Mouse (Mus musculus): ENCODE measurements around the gene Eef2k. TPM values are rescaled to one million over a fixed set of nuclear protein-coding genes. Genes with fewer than 3 reads are reported as not detected.
"Not testable (repeated sequence)": the region's sequence is repeated elsewhere in the genome, so short reads cannot be mapped to it uniquely, and the experiment has no call there.

Gene Eef2k
- polyA plus RNA-seq, 2 experiments: 13.4 to 30.2 TPM

DNA sequence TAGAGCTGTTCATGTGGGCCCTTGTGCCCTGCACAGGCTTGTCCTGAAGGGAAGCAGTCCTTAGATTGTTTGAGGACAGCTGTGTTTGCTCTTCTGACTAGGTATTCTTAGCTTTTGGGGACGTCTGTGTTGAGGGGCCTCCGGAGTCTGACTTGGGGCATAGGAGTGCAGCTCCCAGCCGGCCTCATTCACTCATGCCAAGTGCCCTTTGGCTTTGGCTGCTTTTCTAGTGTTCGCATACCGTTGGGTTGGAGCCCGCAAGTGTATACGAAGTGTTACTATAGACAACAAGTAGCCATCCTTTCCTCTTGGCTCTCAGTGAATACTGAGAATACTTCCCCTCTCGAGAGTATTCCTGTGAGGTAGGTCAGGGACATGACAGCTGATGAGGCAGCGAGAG, 95.6 kb downstream of the Eef2k start:
- Histone ChIP-seq H3K4me3 (ENCODE audit: insufficient read depth in 1 of 2, low read depth in 2 of 2, low read length in 2 of 2) (no peak overlapping the region), H3K27ac (no peak overlapping the region), H3K4me1 (replicated peaks; ENCODE audit: control insufficient read depth in 2 of 2, insufficient read depth in 2 of 2, low read length in 1 of 2) (peaks cover 2 to 6% of the 10 kb centered on the region in 2 experiments; a peak in 1 of 4 replicates), H3K4me2 (ENCODE audit: low read depth) (no peak overlapping the region), H3K9ac (replicated peaks) (no peak overlapping the region), H3K36me3 (replicated peaks; ENCODE audit: control insufficient read depth, insufficient read depth, low read depth) (peaks cover 58% of the 10 kb centered on the region), H3K9me3 (ENCODE audit: control insufficient read depth, low read length) (no peaks in the 10 kb centered on the region), H3K27me3 (ENCODE audit: control insufficient read depth, insufficient read depth, low read length) (no peaks in the 10 kb centered on the region)
- ATAC-seq (ENCODE audit: insufficient read depth): no peak
- WGBS (ENCODE audit: insufficient replicate concordance): 85% methylated on average over 9 of the region's 9 CpGs
- no peak for DNase-seq (ENCODE audit: low read depth in 3 of 3, low spot score in 3 of 3)
- TF ChIP-seq CTCF (IDR thresholded peaks at IDR 0.05; ENCODE audit: low read depth): no peak

DNA sequence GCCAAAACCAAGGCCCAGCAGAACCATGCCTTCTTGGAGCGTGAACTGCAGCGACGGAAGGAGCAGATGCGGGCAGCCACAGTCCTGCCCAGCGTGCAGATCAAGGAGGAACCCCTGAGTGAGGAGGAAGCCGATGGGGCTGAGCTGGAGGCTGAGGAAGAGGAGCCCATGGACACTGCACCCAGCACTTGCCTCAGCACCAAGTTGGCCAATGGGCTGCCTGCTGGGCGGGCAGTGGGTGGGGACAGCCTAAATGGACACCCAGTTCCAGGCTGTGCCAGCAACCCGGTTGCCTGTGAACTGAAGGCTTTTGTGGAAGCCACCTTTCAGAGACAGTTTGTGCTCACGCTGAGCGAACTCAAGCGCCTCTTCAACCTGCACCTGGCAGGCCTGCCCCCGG, 97.7 kb downstream of the Eef2k start:
- no peak overlapping the region for H3K9ac ChIP-seq (replicated peaks)
- no peak overlapping the region for H3K4me3 ChIP-seq (ENCODE audit: insufficient read depth in 1 of 2, low read depth in 2 of 2, low read length in 2 of 2)
- no peak overlapping the region for H3K4me2 ChIP-seq (ENCODE audit: low read depth)
- ATAC-seq (ENCODE audit: insufficient read depth) (no peak), DNase-seq (ENCODE audit: low read depth in 3 of 3, low spot score in 3 of 3) (no peak)
- H3K27ac ChIP-seq: no peak overlapping the region
- H3K9me3 ChIP-seq (ENCODE audit: control insufficient read depth, low read length): no peaks in the 10 kb centered on the region
- TF ChIP-seq EP300 (IDR thresholded peaks at IDR 0.05; ENCODE audit: low read depth) (no peak), CTCF (IDR thresholded peaks at IDR 0.05; ENCODE audit: low read depth) (no peak)
- H3K4me1 ChIP-seq (replicated peaks; ENCODE audit: control insufficient read depth in 2 of 2, insufficient read depth in 2 of 2, low read length in 1 of 2): no peaks in the 10 kb centered on the region
- WGBS (ENCODE audit: insufficient replicate concordance): 90% methylated on average over 12 of the region's 12 CpGs
- H3K36me3 ChIP-seq (replicated peaks; ENCODE audit: control insufficient read depth, insufficient read depth, low read depth): peaks cover 65% of the 10 kb centered on the region
- H3K27me3 ChIP-seq (ENCODE audit: control insufficient read depth, insufficient read depth, low read length): no peaks in the 10 kb centered on the region

DNA sequence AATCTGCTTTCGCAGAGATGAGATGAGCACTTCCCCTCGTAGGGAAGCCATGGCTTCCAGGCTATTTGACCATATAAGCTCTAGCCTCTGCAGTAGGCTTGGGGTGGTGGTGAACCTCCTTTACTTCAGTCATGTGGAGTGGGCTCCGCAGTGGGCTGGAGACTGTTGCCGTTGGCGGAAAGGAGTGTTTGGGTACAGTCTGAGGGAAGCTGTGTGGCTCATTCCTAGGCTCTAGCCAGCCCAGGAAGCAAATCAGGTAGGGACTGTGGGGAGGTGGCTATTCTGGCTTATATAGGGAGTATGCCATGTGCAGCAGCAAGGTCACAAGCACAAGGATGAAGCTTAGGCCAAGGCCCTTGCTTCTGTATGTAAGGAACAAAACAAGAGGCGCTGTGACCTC, 98.6 kb downstream of the Eef2k start:
- Histone ChIP-seq H3K36me3 (replicated peaks; ENCODE audit: control insufficient read depth, insufficient read depth, low read depth) (peaks cover 63% of the 10 kb centered on the region), H3K9me3 (ENCODE audit: control insufficient read depth, low read length) (no peaks in the 10 kb centered on the region), H3K9ac (replicated peaks) (no peak overlapping the region), H3K27ac (no peak overlapping the region), H3K4me3 (ENCODE audit: insufficient read depth in 1 of 2, low read depth in 2 of 2, low read length in 2 of 2) (no peak overlapping the region), H3K4me1 (replicated peaks; ENCODE audit: control insufficient read depth in 2 of 2, insufficient read depth in 2 of 2, low read length in 1 of 2) (no peaks in the 10 kb centered on the region), H3K4me2 (ENCODE audit: low read depth) (no peak overlapping the region), H3K27me3 (ENCODE audit: control insufficient read depth, insufficient read depth, low read length) (no peaks in the 10 kb centered on the region)
- 84% methylated on average over 6 of the region's 6 CpGs for WGBS (ENCODE audit: insufficient replicate concordance)
- ATAC-seq (ENCODE audit: insufficient read depth) (no peak), DNase-seq (ENCODE audit: low read depth in 3 of 3, low spot score in 3 of 3) (no peak)
- TF ChIP-seq EP300 (IDR thresholded peaks at IDR 0.05; ENCODE audit: low read depth): no peak
- TF ChIP-seq CTCF (IDR thresholded peaks at IDR 0.05; ENCODE audit: low read depth): no peak

DNA sequence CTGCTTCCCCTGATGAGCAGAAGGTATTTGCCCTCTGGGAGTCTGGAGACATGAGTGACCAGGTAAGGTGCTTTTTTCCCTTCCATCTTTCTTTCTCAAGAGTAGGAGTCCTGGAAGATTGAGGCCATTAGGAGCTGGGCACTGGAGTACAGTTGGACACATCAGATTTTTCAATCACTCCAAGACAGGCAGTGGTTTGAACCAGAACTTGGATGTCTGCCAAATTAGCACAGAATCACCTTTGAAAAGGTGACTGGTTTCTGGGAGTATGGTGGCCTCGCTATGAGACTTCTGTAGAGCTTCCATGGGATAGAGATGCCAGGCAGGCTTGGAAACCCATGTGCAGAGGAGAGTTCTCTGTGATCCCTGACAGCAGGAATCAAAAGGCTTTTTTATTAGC, 99.9 kb downstream of the Eef2k start:
- H3K4me2 ChIP-seq (ENCODE audit: low read depth): no peak overlapping the region
- WGBS (ENCODE audit: insufficient replicate concordance): 78% methylated on average over 1 of the region's 1 CpGs
- TF ChIP-seq EP300 (IDR thresholded peaks at IDR 0.05; ENCODE audit: low read depth): no peak
- TF ChIP-seq CTCF (IDR thresholded peaks at IDR 0.05; ENCODE audit: low read depth): no peak
- H3K36me3 ChIP-seq (replicated peaks; ENCODE audit: control insufficient read depth, insufficient read depth, low read depth): peaks cover 65% of the 10 kb centered on the region
- H3K4me3 ChIP-seq (ENCODE audit: insufficient read depth in 1 of 2, low read depth in 2 of 2, low read length in 2 of 2): no peak overlapping the region
- H3K27me3 ChIP-seq (ENCODE audit: control insufficient read depth, insufficient read depth, low read length): no peaks in the 10 kb centered on the region
- H3K9ac ChIP-seq (replicated peaks): no peak overlapping the region
- H3K27ac ChIP-seq: no peak overlapping the region
- no peaks in the 10 kb centered on the region for H3K9me3 ChIP-seq (ENCODE audit: control insufficient read depth, low read length)
- ATAC-seq (ENCODE audit: insufficient read depth) (no peak), DNase-seq (ENCODE audit: low read depth in 3 of 3, low spot score in 3 of 3) (no peak)
- H3K4me1 ChIP-seq (replicated peaks; ENCODE audit: control insufficient read depth in 2 of 2, insufficient read depth in 2 of 2, low read length in 1 of 2): no peaks in the 10 kb centered on the region

DNA sequence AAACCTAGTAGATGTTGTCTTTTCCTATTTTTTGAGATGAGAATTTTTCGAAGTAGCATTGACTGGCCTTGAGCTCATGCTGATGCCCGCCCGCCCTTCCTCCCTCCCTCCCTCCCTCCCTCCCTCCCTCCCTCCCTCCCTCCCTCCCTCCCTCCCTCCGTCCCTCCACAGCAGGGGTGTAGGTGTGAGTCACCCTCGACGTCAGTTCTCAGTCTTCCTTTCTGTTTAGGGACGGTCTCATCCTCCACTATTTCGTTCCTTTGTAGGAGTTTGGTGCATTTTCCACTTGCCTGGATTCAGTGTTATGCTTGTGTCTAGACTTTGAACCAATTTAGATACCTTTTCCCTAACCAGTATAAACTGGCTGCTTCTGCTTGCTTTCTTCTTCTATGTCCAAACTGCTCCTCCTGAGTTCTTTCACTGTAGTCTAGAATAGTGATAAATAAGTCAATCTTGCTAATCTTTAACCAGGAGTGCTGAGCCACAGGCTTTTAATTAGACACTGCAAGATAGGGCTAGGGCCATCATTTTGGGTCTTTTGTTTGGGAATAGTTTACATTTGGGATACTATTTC, 101.4 kb downstream of the Eef2k start:
- H3K9me3 ChIP-seq (ENCODE audit: control insufficient read depth, low read length): no peaks in the 10 kb centered on the region
- H3K9ac ChIP-seq (replicated peaks): no peak overlapping the region
- H3K4me1 ChIP-seq (replicated peaks; ENCODE audit: control insufficient read depth in 2 of 2, insufficient read depth in 2 of 2, low read length in 1 of 2): no peaks in the 10 kb centered on the region
- ATAC-seq (ENCODE audit: insufficient read depth) (no peak), DNase-seq (ENCODE audit: low read depth in 3 of 3, low spot score in 3 of 3) (no peak)
- WGBS (ENCODE audit: insufficient replicate concordance): 69% methylated on average over 8 of the region's 8 CpGs
- H3K36me3 ChIP-seq (replicated peaks; ENCODE audit: control insufficient read depth, insufficient read depth, low read depth): peaks cover 57% of the 10 kb centered on the region
- no peak overlapping the region for H3K27ac ChIP-seq
- TF ChIP-seq CTCF (IDR thresholded peaks at IDR 0.05; ENCODE audit: low read depth): no peak
- no peak for TF ChIP-seq EP300 (IDR thresholded peaks at IDR 0.05; ENCODE audit: low read depth)
- H3K4me3 ChIP-seq (ENCODE audit: insufficient read depth in 1 of 2, low read depth in 2 of 2, low read length in 2 of 2): no peak overlapping the region
- no peaks in the 10 kb centered on the region for H3K27me3 ChIP-seq (ENCODE audit: control insufficient read depth, insufficient read depth, low read length)
- H3K4me2 ChIP-seq (ENCODE audit: low read depth): no peak overlapping the region

GRCm38 (mm10) chr7:120953591-120953990, 111.0 kb downstream of the Eef2k start:
- 82% methylated on average over 7 of the region's 7 CpGs for WGBS (ENCODE audit: insufficient replicate concordance)
- not testable (repeated sequence) for H3K27ac ChIP-seq; H3K9ac ChIP-seq (replicated peaks); H3K4me3 ChIP-seq (ENCODE audit: insufficient read depth in 1 of 2, low read depth in 2 of 2, low read length in 2 of 2); H3K4me1 ChIP-seq (replicated peaks; ENCODE audit: control insufficient read depth in 2 of 2, insufficient read depth in 2 of 2, low read length in 1 of 2); H3K4me2 ChIP-seq (ENCODE audit: low read depth); ATAC-seq (ENCODE audit: insufficient read depth); DNase-seq (ENCODE audit: low read depth in 3 of 3, low spot score in 3 of 3); H3K27me3 ChIP-seq (ENCODE audit: control insufficient read depth, insufficient read depth, low read length); H3K9me3 ChIP-seq (ENCODE audit: control insufficient read depth, low read length)
- H3K36me3 ChIP-seq (replicated peaks; ENCODE audit: control insufficient read depth, insufficient read depth, low read depth): peaks cover 46% of the 10 kb centered on the region
